Mouse (Mus musculus) CH12.LX (cell line): ENCODE measurements at regions not wholly inside any gene's neighbourhood (a gene's known extent, or its start where the extent isn't known, plus 50 kb on each side); places are given as distances from the start of the nearest gene placed in this dataset.
A peak's percentile ranks its signal among the peaks of the same experiment; 100 is the strongest.

ENCODE experiments used
- DNase-seq: peaks from one replicate; pipeline ENCODE4 v3.0.0-alpha.2; 2013; ENCODE audit errors: extremely low read depth
- H3K27ac ChIP-seq: 2 replicates; pipeline ENCODE4 v1.5.1; 2012; ENCODE audit warnings: low read depth, mild to moderate bottlenecking, control low read depth, moderate library complexity; ENCODE audit not compliant: insufficient read depth
- H3K27me3 ChIP-seq: replicated peaks from 2 replicates; pipeline ENCODE3; 2012; ENCODE audit warnings: inconsistent platforms
- H3K36me3 ChIP-seq, 2 experiments: replicated peaks in 1 of 2; 2 replicates each; pipeline versions ENCODE3 to v1.6.1; 2012; ENCODE audit warnings: inconsistent platforms in 1 of 2, low read length in 1 of 2, mild to moderate bottlenecking in 1 of 2, mixed read lengths in 1 of 2, moderate library complexity in 1 of 2; ENCODE audit not compliant: control insufficient read depth in 1 of 2, insufficient read depth in 1 of 2
- H3K4me1 ChIP-seq, 2 experiments: 2 replicates each; pipeline ENCODE4 v1.6.1; 2012; ENCODE audit warnings: inconsistent platforms in 1 of 2, moderate library complexity in 1 of 2; ENCODE audit not compliant: insufficient read depth in 2 of 2, control insufficient read depth in 1 of 2
- H3K4me2 ChIP-seq: 2 replicates; pipeline ENCODE4 v1.6.1; 2012; ENCODE audit warnings: low read depth, mild to moderate bottlenecking, control low read depth; ENCODE audit not compliant: poor library complexity, insufficient read depth, severe bottlenecking
- H3K4me3 ChIP-seq, 3 experiments: fragments of 150-350 bp in 1 of 3; sonication (generic) in 1 of 3; replicated peaks in 1 of 3; 2 replicates each; pipeline versions ENCODE3 to v1.5.1; 2011 to 2012; ENCODE audit warnings: low read depth in 2 of 3, low read length in 2 of 3, mild to moderate bottlenecking in 2 of 3, moderate library complexity in 2 of 3, control low read depth in 1 of 3, improper control_type of control experiment in 1 of 3, inconsistent platforms in 1 of 3, mixed read lengths in 1 of 3; ENCODE audit not compliant: poor library complexity in 1 of 3
- H3K79me2 ChIP-seq: replicated peaks from 2 replicates; pipeline ENCODE4 v1.6.1; 2012; ENCODE audit warnings: mild to moderate bottlenecking, moderate library complexity; ENCODE audit not compliant: control insufficient read depth, poor library complexity, insufficient read depth, severe bottlenecking; ENCODE audit errors: extremely low read depth
- H3K9ac ChIP-seq: 2 replicates; pipeline ENCODE4 v1.6.1; 2012; ENCODE audit warnings: low read depth, mild to moderate bottlenecking, control low read depth, moderate library complexity; ENCODE audit not compliant: insufficient read depth
- H3K9me3 ChIP-seq: replicated peaks from 2 replicates; pipeline ENCODE3; 2012; ENCODE audit warnings: low read length, inconsistent platforms, mixed read lengths
- BHLHE40 ChIP-seq: IDR thresholded peaks from 2 replicates; pipeline ENCODE4 v1.6.1; 2011; ENCODE audit warnings: mild to moderate bottlenecking, low read depth, low read length, improper control_type of control experiment
- CHD1 ChIP-seq: IDR thresholded peaks from 2 replicates; pipeline ENCODE4 v1.6.1; 2012; ENCODE audit warnings: low read depth, low read length, improper control_type of control experiment, inconsistent platforms
- CTCF ChIP-seq, 2 experiments: IDR thresholded peaks in 1 of 2; conservative IDR thresholded peaks in 1 of 2; 2 replicates each; pipeline ENCODE4 v1.5.1; 2011 to 2012; ENCODE audit warnings: low read depth in 2 of 2, low read length in 2 of 2, improper control_type of control experiment in 1 of 2, inconsistent platforms in 1 of 2, mild to moderate bottlenecking in 1 of 2, moderate library complexity in 1 of 2
- EP300 ChIP-seq: IDR thresholded peaks from 2 replicates; pipeline ENCODE4 v1.6.1; 2011; ENCODE audit warnings: low read length, improper control_type of control experiment
- ETS1 ChIP-seq: conservative IDR thresholded peaks from 2 replicates; pipeline ENCODE4 v1.6.1; 2012; ENCODE audit warnings: low read depth, mild to moderate bottlenecking, inconsistent platforms, low read length, improper control_type of control experiment, moderate library complexity
- GABPA ChIP-seq: IDR thresholded peaks from 2 replicates; pipeline ENCODE4 v1.6.1; 2012; ENCODE audit warnings: low read depth, low read length, improper control_type of control experiment, inconsistent platforms; ENCODE audit not compliant: insufficient replicate concordance
- HCFC1 ChIP-seq: IDR thresholded peaks from 2 replicates; pipeline ENCODE4 v1.6.1; 2012; ENCODE audit warnings: low read depth, mild to moderate bottlenecking, inconsistent platforms, low read length, improper control_type of control experiment
- JUN ChIP-seq: IDR thresholded peaks from 2 replicates; pipeline ENCODE4 v1.6.1; 2011; ENCODE audit warnings: low read depth, mild to moderate bottlenecking, low read length, improper control_type of control experiment, moderate library complexity; ENCODE audit not compliant: insufficient read depth
- MAX ChIP-seq: IDR thresholded peaks from 2 replicates; pipeline ENCODE4 v1.6.1; 2011; ENCODE audit warnings: low read length, improper control_type of control experiment
- MAZ ChIP-seq: IDR thresholded peaks from 2 replicates; pipeline ENCODE4 v1.6.1; 2012; ENCODE audit warnings: low read depth, mild to moderate bottlenecking, inconsistent platforms, low read length, improper control_type of control experiment, moderate library complexity
- MEF2A ChIP-seq: IDR thresholded peaks from 2 replicates; pipeline ENCODE4 v1.6.1; 2014; ENCODE audit warnings: low read depth, mild to moderate bottlenecking, inconsistent platforms, low read length, improper control_type of control experiment, borderline replicate concordance
- MYC ChIP-seq: IDR thresholded peaks from 2 replicates; pipeline ENCODE4 v1.6.1; 2011; ENCODE audit warnings: low read depth, mild to moderate bottlenecking, improper control_type of control experiment, low read length
- PAX5 ChIP-seq: IDR thresholded peaks from 2 replicates; pipeline ENCODE4 v1.6.1; 2012; ENCODE audit warnings: low read length, inconsistent platforms, mixed read lengths
- POLR2A ChIP-seq: IDR thresholded peaks from 2 replicates; pipeline ENCODE4 v1.6.1; 2011; ENCODE audit warnings: low read depth, mild to moderate bottlenecking, improper control_type of control experiment, low read length
- RAD21 ChIP-seq: IDR thresholded peaks from 2 replicates; pipeline ENCODE4 v1.6.1; 2011; ENCODE audit warnings: low read depth, mild to moderate bottlenecking, low read length, improper control_type of control experiment, moderate library complexity
- RCOR1 ChIP-seq: conservative IDR thresholded peaks from 2 replicates; pipeline ENCODE4 v1.6.1; 2012; ENCODE audit warnings: low read depth, mild to moderate bottlenecking, inconsistent platforms, low read length, improper control_type of control experiment
- SIN3A ChIP-seq: IDR thresholded peaks from 2 replicates; pipeline ENCODE4 v1.6.1; 2012; ENCODE audit warnings: low read length, improper control_type of control experiment, inconsistent platforms
- SMC3 ChIP-seq: IDR thresholded peaks from 2 replicates; pipeline ENCODE4 v1.6.1; 2011; ENCODE audit warnings: low read depth, low read length, improper control_type of control experiment
- TBP ChIP-seq: conservative IDR thresholded peaks from 2 replicates; pipeline ENCODE4 v1.6.1; 2011; ENCODE audit warnings: low read depth, low read length, improper control_type of control experiment
- UBTF ChIP-seq: IDR thresholded peaks from 2 replicates; pipeline ENCODE4 v1.6.1; 2012; ENCODE audit warnings: low read depth, mild to moderate bottlenecking, inconsistent platforms, low read length, improper control_type of control experiment, moderate library complexity
- USF2 ChIP-seq: conservative IDR thresholded peaks from 2 replicates; pipeline ENCODE4 v1.6.1; 2011; ENCODE audit warnings: low read depth, low read length, improper control_type of control experiment
- ZC3H11A ChIP-seq: IDR thresholded peaks from 2 replicates; pipeline ENCODE4 v1.6.1; 2012; ENCODE audit warnings: low read depth, mild to moderate bottlenecking, inconsistent platforms, low read length, improper control_type of control experiment
- ZKSCAN1 ChIP-seq: IDR thresholded peaks from 2 replicates; pipeline ENCODE4 v1.6.1; 2012; ENCODE audit warnings: low read depth, inconsistent platforms, low read length, improper control_type of control experiment, borderline replicate concordance
- ZNF384 ChIP-seq: IDR thresholded peaks from 2 replicates; pipeline ENCODE4 v1.6.1; 2012; ENCODE audit warnings: low read depth, low read length, improper control_type of control experiment, inconsistent platforms
- dilution Hi-C: fragments of 300-500 bp; cut with MboI; formaldehyde crosslinking; loops from 2 replicates; pipeline ENCODE4 v1.14.3; 2020; ENCODE audit warnings: low sequenced_read_pairs; ENCODE audit not compliant: extremely low pct_unique_long_range_greater_than_20kb, extremely low pct_ligation_motif_present
- in situ Hi-C: fragments of 300-500 bp; cut with MboI; formaldehyde crosslinking; loops from 3 replicates; pipeline ENCODE4 v1.14.3; 2019; ENCODE audit warnings: low sequenced_read_pairs, low pct_ligation_motif_present, low pct_unique_long_range_greater_than_20kb, mixed read lengths

- peak; percentile 11 for DNase-seq
- Histone ChIP-seq H3K79me2 (no peaks in the 10 kb centered on the region), H3K9ac (no peak overlapping the region)
- TF ChIP-seq ZNF384 (no peak), SIN3A (no peak), HCFC1 (no peak)
- TF ChIP-seq, all 38 proteins: peak for 0
- dilution Hi-C loops (no loop called here), in situ Hi-C loops (loop anchor here (25.0 kb wide), 2 partner anchors 381 to 631 kb away; no protein-coding TSS in a partner anchor)
- Histone ChIP-seq H3K27me3 (no peaks in the 10 kb centered on the region), H3K27ac (peak overlapping the region; percentile 42), H3K36me3 (no peaks in the 10 kb centered on the region), H3K9me3 (peaks cover 4% of the 10 kb centered on the region), H3K4me3 (no peak overlapping the region), H3K4me1 (peaks cover 14 to 25% of the 10 kb centered on the region in 2 experiments; a peak in 3 of 4 replicates), H3K4me2 (no peak overlapping the region)
Observed at GRCm38 (mm10) chrX:11631186-11631913, 303.7 kb downstream of the H2al1j start.

DNA sequence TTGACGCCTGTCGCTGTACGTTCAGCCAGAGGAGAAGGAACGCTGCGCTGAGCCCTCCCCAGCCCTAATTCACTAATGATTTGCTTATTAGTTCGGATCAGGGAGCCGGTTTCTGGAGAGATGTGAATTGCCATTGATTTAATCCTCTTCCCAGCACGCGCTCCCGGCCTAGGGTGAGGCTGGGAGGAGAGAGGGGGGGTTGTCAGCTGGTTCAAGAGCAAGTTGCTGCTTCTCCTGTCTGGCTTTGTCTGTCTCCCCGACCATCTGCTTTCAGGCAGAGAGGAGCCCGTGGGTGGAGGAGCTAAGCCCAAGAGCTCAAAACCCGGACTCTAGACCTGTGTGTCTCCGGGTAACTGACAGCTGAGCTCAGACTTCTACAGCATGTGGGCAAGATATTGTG, 304.4 kb downstream of the H2al1j start:
- TF ChIP-seq PAX5 (no peak), TBP (no peak), JUN (no peak), GABPA (no peak), MAZ (no peak), CTCF (conservative IDR thresholded peaks at IDR 0.05 in 1 of 2, IDR thresholded peaks at IDR 0.05 in 1 of 2; ENCODE audit: low read depth in 2 of 2, low read length in 2 of 2) (no peak), CHD1 (no peak), SIN3A (no peak), EP300 (no peak)
- Histone ChIP-seq H3K79me2 (no peaks in the 10 kb centered on the region), H3K4me3 (no peak overlapping the region), H3K4me2 (no peak overlapping the region), H3K27me3 (no peaks in the 10 kb centered on the region), H3K9ac (no peak overlapping the region), H3K9me3 (peaks cover 4% of the 10 kb centered on the region), H3K4me1 (peaks cover 14 to 25% of the 10 kb centered on the region in 2 experiments; a peak in 3 of 4 replicates), H3K27ac (peak overlapping the region; percentile 26; the same call in 1 of the 2 replicates), H3K36me3 (no peaks in the 10 kb centered on the region)
- in situ Hi-C loops = loop anchor here (25.0 kb wide), 2 partner anchors 380 to 630 kb away; no protein-coding TSS in a partner anchor
- dilution Hi-C loops = no loop called here
- DNase-seq = no peak

DNA sequence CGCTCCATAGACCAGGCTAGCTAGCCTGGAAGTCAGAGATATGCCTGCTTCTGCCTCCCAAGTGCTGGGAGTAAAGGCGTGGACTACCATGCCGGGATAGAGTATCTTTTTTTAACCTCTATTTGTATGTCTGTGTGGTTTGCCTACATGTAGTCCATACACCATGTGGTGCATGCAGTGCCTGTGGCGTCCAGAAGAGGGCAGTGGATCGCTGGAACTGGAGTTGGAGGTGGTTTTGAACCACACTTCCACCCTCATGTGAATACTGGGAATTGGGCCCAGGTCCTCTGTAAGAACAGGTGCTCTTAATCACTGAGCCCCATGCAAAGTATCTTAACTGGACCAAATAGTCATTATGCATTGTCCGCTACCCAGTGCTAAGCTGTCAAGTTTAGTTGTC, 306.2 kb downstream of the H2al1j start:
- no peak overlapping the region for H3K27ac ChIP-seq
- dilution Hi-C loops (no loop called here), in situ Hi-C loops (loop anchor here (25.0 kb wide), 2 partner anchors 378 to 628 kb away; no protein-coding TSS in a partner anchor)
- no peak overlapping the region for H3K4me3 ChIP-seq
- H3K27me3 ChIP-seq = no peaks in the 10 kb centered on the region
- no peaks in the 10 kb centered on the region for H3K36me3 ChIP-seq
- DNase-seq = peak; percentile 34
- H3K4me1 ChIP-seq = peaks cover 11 to 23% of the 10 kb centered on the region in 2 experiments; a peak in 3 of 4 replicates
- H3K4me2 ChIP-seq = no peak overlapping the region
- no peak overlapping the region for H3K9ac ChIP-seq
- H3K79me2 ChIP-seq = no peaks in the 10 kb centered on the region
- TF ChIP-seq CTCF (conservative IDR thresholded peaks at IDR 0.05 in 1 of 2, IDR thresholded peaks at IDR 0.05 in 1 of 2; ENCODE audit: low read depth in 2 of 2, low read length in 2 of 2) (peak; percentile 37 to 55; a peak in 3 of 4 replicates), SMC3 (peak; percentile 70), ETS1 (no peak), MYC (0 out of 2 replicates have a peak, but pooled peaks have one; percentile 30), ZC3H11A (peak; percentile 26; the same call in 1 of the 2 replicates), BHLHE40 (no peak), MAX (0 out of 2 replicates have a peak, but pooled peaks have one; percentile 42), TBP (no peak), RCOR1 (no peak), MAZ (no peak), POLR2A (no peak), ZKSCAN1 (no peak), MEF2A (no peak), USF2 (no peak), PAX5 (no peak), UBTF (no peak), RAD21 (peak; percentile 60)
- H3K9me3 ChIP-seq = peaks cover 4% of the 10 kb centered on the region
